Mouse (Mus musculus) brown adipose tissue, adult 24 weeks (tissue): ENCODE data around the gene Gm17581. TPM values are rescaled to one million over a fixed set of nuclear protein-coding genes. Genes with fewer than 3 reads are reported as not detected.

ENCODE experiments used
- H3K27ac ChIP-seq: fragments of 200-500 bp; replicated peaks from 2 replicates; pipeline ENCODE4 v1.5.1; 2012; ENCODE audit warnings: low read depth, mild to moderate bottlenecking, low read length
- H3K4me1 ChIP-seq: fragments of 200-500 bp; 2 replicates; pipeline ENCODE4 v1.6.1; 2012; ENCODE audit warnings: low read length, mixed read lengths; ENCODE audit not compliant: control insufficient read depth, insufficient read depth, insufficient read length
- H3K4me3 ChIP-seq: fragments of 200-500 bp; 2 replicates; pipeline ENCODE4 v1.5.1; 2012; ENCODE audit warnings: low read depth, mild to moderate bottlenecking, low read length, moderate library complexity; ENCODE audit not compliant: insufficient read depth
- polyA plus RNA-seq: library from polyadenylated mRNA; stranded (reverse); fragments of >200 nt; gene quantifications from 2 replicates; pipeline ENCODE4 v1.2.4, GENCODE M21; 2012; ENCODE audit not compliant: missing spikeins, insufficient read depth, insufficient read length

Gm17581 gene
- polyA plus RNA-seq, 1 experiment, result not detected

- Histone ChIP-seq H3K4me1 (0 out of 2 replicates have a peak, but pooled peaks cover 6% of the 10 kb centered on the region), H3K4me3 (no peak overlapping the region), H3K27ac (no peak overlapping the region)
Measured at GRCm38 (mm10) chr2:155689211-155689610, 46.5 kb downstream of the Gm17581 start.

- H3K4me3 ChIP-seq, result no peak overlapping the region
- H3K27ac ChIP-seq, result no peak overlapping the region
- 0 out of 2 replicates have a peak, but pooled peaks cover 6% of the 10 kb centered on the region for H3K4me1 ChIP-seq
Measured at GRCm38 (mm10) chr2:155687746-155688145, 47.9 kb downstream of the Gm17581 start.

DNA sequence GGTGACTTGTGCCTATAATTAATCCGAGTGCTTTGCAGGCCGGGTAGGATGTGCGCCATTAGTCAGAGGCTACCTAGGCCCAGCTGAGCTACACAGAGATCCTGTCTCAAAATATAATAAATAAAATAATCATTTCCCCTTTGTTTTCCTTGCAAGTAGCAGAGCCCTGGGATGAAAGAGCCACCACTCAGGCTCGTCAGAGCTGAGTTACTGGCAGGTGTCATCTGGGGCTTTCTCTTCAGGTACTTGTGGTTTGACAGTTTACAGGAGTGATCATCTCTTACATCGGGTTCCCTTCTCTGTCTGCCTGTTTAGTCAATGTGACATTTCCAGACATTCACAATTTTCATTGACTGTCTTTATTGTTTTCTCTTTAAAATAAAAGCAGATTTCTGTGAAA lies 49.1 kb downstream of the Gm17581 start:
- no peak overlapping the region for H3K27ac ChIP-seq
- H3K4me1 ChIP-seq, result 0 out of 2 replicates have a peak, but pooled peaks cover 6% of the 10 kb centered on the region
- H3K4me3 ChIP-seq, result no peak overlapping the region

Other genes with a start within 250 kb of the Gm17581 start
- gene Acss2, start 217.9 kb downstream of the Gm17581 start, polyA plus RNA-seq, result 514 and 528 TPM in 2 replicates
- gene Ggt7, start 217.6 kb downstream of the Gm17581 start, polyA plus RNA-seq, result not detected in 2 replicates
- 15.7 and 25.5 TPM in 2 replicates for gene Gss, start 143.1 kb downstream of the Gm17581 start, polyA plus RNA-seq
- gene Myh7b, start 124.7 kb downstream of the Gm17581 start, polyA plus RNA-seq, result 0.16 and 1.2 TPM in 2 replicates
- gene Trpc4ap, start 43.5 kb downstream of the Gm17581 start, polyA plus RNA-seq, result 52.3 and 69.5 TPM in 2 replicates
- 13.0 and 13.7 TPM in 2 replicates for gene Edem2, start 6.4 kb downstream of the Gm17581 start, polyA plus RNA-seq
- gene Procr, start 15.3 kb upstream of the Gm17581 start, polyA plus RNA-seq, result 8.5 and 8.6 TPM in 2 replicates
- not detected in 2 replicates for gene Mmp24, start 39.5 kb upstream of the Gm17581 start, polyA plus RNA-seq
- 43.8 and 58.8 TPM in 2 replicates for gene BC029722, start 83.6 kb upstream of the Gm17581 start, polyA plus RNA-seq
- 48.6 and 64.7 TPM in 2 replicates for gene Eif6, start 91.1 kb upstream of the Gm17581 start, polyA plus RNA-seq
- gene Fam83c, start 99.0 kb upstream of the Gm17581 start, polyA plus RNA-seq, result not detected in 2 replicates
- gene Uqcc1, start 194.4 kb upstream of the Gm17581 start, polyA plus RNA-seq, result 178 and 202 TPM in 2 replicates
- gene Gm15557, start 204.9 kb upstream of the Gm17581 start, polyA plus RNA-seq, result not detected in 2 replicates
- 2.4 and 3.1 TPM in 2 replicates for gene Gdf5, start 209.5 kb upstream of the Gm17581 start, polyA plus RNA-seq
- 2.6 and 3.4 TPM in 2 replicates for gene Cep250, start 220.6 kb upstream of the Gm17581 start, polyA plus RNA-seq